Mouse (Mus musculus) adrenal gland, adult 18-20 months (tissue): ENCODE measurements around the gene Cers6. TPM values are rescaled to one million over a fixed set of nuclear protein-coding genes. Genes with fewer than 3 reads are reported as not detected.
A peak's percentile ranks its signal among the peaks of the same experiment; 100 is the strongest.

Experiments
- DNase-seq, 2 experiments: peaks; one replicate each; pipeline ENCODE4 v3.0.0; 2021 to 2022; ENCODE audit warnings: low spot score in 2 of 2
- total RNA-seq, 2 experiments: library from RNA; stranded (reverse); gene quantifications; 1 replicate in 1 of 2; 2 replicates in 1 of 2; pipeline ENCODE4 v1.2.3; 2021

Cers6 gene
- total RNA-seq, 2 experiments from 2014 or later = 5.2 to 8.2 TPM

DNA sequence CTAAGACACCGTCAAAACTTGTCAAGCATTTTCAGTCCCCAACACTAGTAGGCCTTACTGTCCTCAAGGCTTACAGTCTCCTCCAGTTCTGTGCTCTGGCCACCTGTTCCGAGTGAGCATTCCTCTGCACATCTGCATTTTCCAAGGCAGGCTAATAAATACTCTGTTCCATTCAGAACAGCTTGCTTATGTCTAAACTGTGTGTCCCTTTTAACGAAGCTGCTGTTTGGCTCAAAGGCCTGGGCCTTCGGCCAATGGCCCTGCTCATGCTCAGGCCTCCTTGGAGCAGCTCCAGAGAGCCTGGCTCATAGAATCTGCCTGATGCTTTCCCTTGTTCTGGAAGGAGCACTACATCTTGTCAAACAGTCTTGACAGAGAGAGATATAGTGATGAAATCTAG, 193.0 kb downstream of the Cers6 start:
- DNase-seq = peak; percentile 25 to 49

DNA sequence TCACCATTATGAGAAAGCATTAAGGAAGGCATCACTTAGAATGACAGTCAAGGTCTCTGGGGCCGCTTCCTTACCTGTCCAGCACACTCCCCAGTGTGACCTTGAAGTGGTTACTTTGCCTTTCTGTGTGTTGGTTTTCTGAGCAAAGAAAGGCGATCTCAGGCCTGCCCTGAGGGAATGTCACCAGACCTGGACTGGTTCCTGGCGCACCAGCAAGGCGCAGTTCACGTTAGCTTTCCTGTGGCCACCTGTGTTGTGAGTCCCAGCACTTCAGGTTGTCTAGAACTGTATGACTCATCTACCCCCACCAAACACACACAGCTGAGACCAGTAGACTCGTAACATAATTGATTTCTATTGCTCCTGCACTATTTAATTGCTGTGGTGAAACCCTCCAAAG, 193.9 kb downstream of the Cers6 start:
- DNase-seq = no peak

DNA sequence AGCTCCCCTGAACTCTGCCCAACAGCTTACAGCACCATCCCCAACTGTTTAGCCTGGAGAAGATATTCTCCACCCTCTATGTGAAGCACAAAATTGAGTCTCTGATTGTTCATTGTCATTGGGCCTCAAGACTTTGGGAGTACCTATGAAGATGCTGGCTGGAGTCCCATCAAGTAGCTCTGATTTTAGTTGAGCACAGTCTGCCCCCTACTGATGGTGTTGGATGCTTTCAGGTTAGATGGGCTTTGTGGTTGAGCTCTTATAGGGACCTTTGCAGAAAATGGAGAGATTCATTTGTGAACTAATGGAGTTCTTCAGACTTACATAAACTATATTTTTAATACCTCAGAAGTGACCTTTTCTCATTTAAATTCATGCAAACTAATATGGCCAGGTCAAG, 200.1 kb downstream of the Cers6 start:
- no peak for DNase-seq

DNA sequence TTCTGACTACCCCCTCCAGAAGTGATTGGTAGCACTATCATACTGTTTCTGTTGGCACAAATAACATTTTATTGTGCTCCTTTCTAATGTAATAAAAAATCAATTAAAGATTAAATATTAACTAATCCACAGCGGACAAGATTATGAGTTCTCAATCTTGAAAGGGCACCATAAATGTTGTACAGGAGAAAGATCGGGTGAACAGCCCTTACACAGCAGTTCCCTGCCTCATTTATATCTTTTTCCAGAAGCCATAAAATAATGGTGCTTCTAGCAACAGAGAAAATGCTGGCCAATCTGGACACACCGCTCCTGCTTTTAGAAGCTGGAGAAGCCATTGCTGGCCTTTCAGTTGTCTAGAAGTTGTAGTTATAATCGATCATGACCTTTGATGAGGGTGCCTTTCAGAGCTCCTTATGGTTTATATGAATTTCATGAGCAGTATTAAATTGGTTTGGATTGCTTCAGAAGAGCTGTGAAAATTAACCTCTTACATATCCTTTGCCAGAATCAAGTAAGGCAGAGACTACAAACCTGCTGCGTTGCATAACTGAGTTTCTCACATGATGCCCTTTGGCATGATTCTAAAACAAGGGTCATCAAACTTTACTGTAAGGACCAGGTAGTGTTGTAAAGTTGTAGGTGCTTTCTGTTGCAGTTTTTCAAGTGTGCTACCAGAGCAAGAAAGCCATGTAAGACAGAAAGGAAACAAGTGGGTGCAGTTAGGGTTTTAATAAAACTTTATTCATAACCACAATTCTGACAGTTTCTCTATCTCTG, 200.9 kb downstream of the Cers6 start:
- DNase-seq = no peak

DNA sequence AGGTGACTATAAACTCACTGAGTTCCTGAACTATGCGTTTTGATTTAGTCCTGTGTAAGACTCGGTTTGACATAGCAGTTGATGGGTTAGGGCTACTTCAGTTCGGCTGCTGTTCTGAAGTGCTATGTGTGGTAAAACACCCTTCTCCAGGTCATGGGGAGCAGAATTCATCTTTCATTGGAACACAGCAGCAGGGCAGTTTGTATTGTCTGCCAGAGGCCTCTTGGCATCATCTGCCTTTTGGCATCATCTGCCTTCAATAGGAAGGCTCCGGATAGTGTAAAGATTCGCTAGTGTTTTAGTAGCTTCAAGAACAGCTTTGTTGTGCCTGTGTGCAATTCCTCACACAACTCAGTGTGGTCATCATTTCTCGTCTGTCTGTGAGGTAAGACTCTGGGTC, 203.5 kb downstream of the Cers6 start:
- no peak for DNase-seq

DNA sequence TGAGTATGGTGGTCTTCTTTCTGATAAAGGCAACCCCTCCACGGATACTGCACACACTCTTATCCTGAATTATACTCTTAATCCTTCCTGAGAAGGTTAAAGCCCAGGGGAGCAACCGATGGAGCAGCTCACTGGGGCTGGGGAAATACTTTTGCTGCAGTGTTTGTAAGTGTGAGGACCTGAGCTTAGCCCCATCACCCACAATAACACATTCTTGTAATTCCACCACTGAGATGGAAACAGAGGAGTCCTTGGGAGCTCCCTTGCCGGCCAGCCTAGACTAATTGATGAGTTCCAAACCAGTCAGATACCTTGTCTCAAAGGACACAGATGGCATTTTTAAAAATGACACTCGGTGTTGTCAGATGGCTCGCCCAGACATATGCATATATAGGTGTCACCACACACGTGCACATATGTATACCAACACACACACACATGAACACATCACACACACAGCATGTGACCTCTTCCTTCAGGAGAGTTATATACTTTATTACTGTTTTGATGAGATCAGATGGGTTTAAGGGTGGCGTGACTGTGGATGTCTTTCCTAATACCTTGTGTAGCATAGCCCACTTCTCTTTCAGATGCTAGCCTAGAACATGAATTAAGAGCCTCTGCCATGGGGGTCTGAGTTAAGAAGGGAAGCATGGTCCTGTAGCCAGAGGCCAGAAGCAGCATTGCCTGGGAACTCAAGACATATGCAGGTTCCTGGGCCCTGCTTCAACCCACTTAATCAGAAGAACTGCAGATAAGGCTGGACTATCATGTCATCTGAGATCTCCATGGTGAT, 210.4 kb downstream of the Cers6 start:
- DNase-seq = no peak

DNA sequence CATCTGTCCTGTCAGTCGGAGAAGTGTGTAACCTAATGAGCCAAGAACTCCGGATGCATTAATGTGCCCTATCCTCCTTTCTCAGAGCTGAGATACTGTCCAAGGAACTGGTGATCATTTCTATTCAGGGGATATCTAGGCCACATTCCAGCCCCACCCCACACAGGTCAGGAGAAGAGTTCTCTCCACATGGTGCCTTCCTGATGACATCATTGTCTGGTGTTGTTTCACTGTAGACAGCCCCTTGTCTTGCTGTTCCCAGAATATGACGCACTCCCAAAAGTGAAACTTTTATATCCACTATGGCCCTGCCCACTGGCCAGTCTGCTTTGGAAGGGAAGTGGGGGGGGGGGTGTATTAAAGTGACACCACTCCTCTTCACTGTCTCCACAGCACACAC, 215.9 kb downstream of the Cers6 start:
- DNase-seq = no peak

DNA sequence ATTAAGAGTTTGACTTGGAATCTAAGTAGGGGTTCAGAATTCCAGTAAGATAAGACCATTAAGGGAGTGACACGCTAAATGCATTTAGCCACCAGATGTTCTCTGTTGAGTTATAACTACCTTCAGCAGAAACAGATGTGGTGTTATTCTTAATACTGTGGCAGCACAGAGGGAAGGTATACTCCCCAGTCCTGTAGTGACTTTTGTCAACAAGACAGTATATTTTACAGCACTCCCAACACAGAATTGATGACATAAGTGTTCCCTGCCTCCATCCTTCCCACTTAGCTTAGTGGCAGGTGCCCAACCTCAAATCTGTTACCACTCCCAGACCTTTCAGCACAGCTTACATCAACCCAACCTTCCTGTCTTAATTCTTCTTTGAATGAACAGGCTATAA, 219.5 kb downstream of the Cers6 start:
- DNase-seq = no peak

DNA sequence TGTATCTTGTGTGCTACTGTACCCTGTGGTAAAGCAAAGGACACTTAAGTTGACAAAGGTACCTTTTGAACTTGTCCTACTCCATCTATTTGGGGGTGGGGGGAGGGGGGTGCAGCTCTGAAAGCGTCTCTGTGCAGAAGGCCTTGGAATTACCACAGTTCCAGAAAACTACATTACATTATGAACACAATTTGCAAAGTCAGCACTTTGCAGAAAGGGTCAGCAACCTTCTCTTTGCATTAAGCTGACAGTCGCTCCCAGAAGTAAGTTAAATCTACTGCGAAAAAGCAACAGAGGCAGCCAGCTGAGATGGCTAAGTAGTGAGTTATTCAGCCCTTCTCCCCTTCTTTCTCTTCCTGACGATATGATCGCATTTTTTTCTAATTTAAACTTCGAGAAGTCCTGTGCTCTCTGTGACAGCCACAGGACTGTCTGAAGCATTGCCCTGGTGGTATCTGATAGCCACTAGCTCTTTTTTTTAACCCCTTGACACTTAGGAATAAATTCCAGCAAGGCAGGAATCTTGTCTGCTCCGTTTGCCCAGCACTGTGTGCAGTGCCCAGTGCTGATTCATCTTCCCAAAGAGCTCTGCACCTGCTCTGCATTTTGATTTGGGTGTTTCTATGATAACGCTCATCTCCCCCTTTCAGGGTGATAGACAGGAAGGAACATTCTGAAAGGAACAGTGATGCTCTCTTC, 221.4 kb downstream of the Cers6 start:
- DNase-seq = no peak

DNA sequence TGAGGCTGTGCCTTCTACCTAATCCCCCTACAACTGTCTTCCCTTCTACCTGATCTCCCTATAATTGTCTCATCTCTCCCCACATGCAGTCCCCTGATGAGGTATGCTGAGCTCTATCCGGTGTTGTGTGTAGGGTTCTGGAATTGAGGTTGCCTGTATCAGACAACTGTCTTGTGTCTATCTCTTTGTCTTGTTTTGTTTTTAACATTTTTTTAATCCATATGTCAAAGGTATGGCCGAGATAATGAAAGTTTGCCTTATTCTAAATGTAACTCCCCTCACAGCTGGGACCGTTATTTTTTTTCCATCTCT, 221.9 kb downstream of the Cers6 start:
- no peak for DNase-seq

DNA sequence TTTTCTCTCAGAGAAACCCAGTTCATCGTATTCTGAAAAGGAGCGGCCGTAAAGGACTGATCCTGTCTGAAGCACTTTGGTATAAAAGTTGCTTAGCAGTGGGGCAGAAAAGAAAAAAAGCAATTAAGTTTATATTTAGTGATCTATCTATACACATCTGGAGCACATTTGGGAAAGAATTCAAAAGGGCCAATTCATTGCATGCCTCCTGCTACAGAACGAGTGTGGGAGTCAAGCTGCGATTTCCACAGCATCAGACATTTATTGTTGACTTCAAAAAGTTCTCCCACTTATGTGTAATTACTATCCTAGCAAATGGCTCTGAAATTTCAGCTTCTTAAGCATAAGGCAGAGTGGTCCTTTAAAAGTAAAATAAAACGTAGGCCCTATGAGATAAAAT, 223.2 kb downstream of the Cers6 start:
- no peak for DNase-seq

DNA sequence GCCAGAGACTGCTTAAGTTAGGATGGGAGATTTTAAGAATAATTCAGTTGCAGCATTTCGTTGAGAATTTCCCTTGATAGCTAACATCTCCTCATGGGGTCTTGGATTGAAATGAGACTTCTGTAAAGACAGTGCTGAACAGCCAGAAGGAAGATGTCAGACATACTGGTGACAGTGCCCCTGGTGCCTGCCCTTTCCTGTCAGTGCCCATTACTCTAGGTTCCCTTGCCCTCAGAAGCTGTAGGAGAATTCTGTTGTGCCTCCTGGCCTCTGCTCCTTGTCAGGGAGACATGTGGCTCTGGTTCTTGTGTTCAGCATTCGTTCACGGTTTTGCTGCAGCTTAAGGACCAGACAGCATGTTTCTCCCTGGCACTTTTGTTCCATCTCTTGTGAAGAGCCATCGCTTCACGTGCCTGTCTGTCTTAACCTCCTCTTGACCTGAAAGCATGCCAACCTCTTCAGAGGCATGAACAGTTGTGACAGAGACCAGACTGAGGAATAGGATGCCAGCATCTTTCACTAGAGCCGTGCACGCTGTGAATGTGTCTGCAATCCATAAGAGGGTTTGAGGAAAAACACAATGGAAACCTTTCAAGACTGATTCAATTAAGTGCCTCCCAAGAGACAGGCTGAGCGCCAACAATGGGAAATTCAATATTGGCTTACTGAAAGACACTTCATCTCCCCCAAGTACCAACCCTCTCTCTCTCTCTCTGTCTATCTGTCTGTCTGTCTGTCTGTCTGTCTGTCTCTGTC, 225.4 kb downstream of the Cers6 start:
- DNase-seq = no peak

DNA sequence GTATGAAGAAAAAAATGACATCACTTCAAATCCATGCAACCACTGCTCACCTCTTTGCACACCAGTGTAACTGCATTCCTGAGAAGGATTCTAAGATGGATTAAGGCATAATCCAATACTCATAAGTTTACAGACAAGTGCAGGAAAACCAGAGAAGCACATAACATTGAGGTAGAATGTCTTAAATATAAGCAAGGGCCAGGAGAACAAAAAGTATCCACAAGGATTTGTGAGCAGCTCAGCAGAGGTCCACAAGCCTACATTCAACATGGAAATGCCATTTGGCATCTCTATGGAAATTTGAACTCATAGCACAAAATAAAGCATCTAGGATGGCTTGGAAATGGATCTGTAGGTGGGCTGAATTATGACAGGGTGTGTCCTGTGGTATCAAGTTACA, 234.6 kb downstream of the Cers6 start:
- DNase-seq = no peak

DNA sequence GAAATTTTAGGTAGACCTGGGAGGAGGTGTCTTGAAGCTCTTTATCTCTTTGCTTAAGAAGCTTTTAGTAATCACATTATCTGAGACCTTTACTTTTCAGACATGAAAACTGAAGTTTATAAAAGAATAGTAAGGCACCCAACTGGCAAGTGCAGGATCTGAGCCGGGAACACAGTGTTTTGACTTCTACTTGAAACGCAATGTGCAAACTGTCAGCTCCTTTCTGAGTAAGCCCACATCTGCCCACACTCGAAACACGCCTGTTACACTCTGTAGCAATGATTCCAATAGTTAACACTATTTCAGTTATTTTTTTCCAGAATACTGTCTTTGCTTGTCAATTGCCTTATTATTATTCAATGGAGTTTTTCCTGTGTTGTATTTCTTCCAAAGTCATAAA, 235.6 kb downstream of the Cers6 start:
- DNase-seq = no peak

DNA sequence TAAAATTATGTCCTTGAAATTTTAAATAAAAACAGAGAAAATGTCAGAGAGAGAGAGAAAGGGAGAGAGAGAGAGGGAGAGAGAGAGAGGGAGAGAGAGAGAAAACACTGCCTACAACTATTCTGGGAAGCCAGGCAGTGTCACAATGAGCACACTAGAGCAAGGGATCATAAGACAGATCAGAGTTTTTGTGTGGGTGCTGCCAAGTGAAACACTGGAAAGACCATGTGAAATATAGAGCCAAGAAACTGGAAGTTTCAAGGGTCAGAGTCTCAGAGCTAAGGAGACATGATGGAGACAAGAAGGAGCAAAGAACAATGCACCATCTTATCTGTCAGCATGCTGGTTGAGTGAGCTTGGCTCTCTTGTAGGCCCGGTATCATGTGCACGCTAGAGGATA, 236.3 kb downstream of the Cers6 start:
- DNase-seq = no peak

DNA sequence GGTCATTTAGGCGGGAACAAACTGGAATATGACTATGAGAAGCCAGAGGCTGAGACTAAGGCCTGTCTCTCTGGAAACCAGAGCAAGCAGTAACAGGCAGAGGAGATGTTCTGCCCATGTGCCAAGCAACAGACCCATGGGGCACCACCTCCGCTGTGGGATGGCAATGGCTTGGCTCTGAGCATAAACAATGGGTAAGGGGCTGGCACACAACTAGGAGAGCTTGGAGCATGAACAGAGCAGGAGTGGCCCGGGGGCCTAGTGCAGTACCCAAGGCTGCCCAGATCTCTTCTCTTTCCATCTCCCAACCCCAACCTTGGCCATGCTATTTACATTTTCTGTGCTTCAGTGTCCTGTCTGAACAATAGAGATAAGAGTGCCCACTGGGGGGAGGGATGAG, 237.5 kb downstream of the Cers6 start:
- no peak for DNase-seq

DNA sequence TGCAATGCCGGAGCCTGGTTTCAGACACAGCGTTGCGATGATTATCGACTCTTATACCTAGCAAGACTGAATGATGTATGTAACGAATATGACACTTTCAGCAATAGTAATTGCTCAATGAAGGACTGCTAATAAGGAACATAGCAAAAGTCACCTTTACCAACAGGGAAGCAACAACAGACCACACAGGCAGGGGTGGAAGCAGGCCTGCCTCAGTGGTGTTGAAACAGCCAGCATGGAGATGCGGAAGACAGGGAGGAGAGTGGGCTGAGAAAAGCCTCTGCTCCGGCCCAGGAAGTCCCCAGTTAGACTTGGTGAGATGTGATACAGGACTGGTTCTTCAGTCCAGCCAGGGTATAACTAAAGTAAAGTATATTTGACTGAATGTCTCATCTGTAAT, 237.9 kb downstream of the Cers6 start:
- no peak for DNase-seq

DNA sequence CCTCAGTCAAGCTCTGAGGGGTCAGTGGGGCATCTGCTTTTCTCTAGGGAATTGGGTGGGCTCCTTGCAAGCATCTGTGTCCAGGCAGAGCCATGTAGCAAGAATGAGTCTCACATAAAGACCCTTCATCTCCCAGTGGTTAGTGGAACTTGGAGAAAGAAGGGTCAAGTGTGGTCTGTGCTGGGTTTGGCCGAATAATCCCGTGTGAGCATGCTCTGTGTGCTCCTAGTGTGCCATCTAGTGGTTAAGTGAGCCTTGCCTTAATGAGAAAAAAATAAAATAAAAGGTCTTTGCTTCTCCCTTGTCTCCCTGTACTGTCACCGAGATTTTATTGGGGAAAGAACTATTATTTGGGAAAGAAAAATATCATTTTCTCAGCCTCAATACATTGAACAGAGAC, 239.5 kb downstream of the Cers6 start:
- DNase-seq = peak in 1 of 2 experiments; percentile 22

DNA sequence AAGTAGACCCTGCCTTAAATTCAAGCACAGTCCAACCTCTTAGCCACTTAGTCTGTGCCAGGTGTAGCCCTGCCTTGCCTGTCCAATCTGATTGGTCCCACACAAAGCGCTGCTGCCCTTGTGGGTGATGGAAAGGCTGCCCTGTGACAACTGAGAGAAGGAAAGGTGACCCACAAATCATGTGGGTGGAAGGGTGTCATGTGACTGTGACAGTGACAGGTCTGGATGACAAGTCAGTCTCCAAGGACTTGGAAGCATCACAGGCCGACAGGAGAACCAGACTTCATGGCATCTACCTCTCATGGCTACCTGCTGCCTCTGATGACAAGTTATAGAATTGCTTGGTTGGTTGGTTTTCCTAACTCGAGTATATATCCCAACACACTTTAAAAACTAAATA, 242.3 kb downstream of the Cers6 start:
- no peak for DNase-seq

DNA sequence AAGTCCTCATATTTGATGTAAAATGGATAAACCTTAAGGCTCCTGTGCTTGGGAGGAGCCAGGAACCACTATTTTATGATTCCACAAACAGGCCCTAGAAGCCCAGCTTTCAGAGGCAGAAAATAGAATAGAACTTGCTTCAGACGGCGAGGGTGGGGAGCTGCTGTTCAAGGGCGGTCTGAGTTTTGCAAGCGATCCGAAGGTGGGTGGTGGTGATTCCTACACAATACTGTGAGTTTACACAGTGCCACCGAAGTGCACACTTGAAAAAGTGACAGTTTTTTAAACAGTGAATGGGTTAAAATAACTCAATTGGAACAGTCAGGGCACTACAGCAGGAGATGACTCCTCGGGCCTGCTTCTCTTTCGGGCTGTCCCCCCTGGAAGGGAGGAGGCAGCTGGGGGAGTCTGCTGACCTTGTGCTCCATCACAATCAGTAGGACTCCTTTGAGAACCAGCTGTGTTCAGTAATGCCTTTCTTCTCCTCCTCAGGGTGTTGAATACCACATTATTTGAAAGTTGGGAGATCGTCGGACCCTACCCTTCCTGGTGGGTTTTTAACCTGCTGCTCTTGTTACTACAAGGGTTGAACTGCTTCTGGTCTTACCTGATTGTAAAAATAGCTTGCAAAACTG, 243.4 kb downstream of the Cers6 start:
- no peak for DNase-seq

DNA sequence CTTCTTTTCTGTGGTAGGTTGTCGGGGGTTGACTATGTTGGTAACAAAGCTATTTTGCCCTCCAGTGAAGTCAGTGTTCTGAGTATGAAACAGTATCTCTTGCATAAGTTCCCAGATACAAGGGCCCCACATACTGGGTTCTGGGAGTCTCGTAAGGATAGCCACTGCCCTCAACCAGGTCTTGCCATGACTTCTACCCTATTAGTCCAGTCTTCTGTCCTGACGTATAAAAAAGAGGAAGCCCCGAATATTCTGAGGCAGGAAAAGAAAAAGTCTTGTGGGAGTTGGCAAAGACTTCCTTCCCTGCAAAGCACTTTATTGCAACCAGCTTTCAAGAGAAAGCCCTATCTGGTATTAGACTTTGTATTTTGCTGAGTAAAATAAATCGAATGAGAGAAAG, 248.0 kb downstream of the Cers6 start:
- no peak for DNase-seq
